Mouse (Mus musculus): ENCODE results near the gene Ift57.

DNA sequence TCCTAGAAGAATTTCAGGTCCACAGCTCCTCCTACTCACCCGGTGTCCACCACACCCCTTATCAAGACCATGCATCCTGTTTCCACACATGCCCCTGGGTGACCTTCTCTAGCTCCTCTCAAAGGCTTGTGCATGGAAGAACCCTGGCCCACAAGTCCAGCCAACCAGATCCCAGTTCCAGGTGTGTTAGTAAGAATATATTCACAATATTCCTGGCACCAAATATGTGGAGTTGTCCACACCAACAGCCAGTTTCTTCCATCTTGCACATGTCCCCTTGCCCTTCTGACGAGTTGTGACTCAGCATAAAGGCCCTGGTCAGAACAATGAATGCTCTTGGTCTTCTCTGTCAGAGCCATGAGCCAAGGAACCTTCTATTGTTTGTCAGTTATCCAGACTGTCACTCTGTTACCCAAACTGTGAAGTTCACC, 70.8 kb downstream of the Ift57 start:
- TF ChIP-seq CTCF (IDR thresholded peaks at IDR 0.05; ENCODE audit: control insufficient read depth, insufficient read depth, low read length) (no peak), POLR2A (IDR thresholded peaks at IDR 0.05; ENCODE audit: borderline replicate concordance, control insufficient read depth, low read depth, low read length) (no peak)

Data from bone marrow, adult 2 months (tissue).